Mouse (Mus musculus) MEL (cell line): Measurements from ENCODE around the gene Polr3f.

Source experiments
- CHD1 ChIP-seq: IDR thresholded peaks from 2 replicates; pipeline ENCODE4 v1.6.1; 2012; ENCODE audit warnings: low read depth, mild to moderate bottlenecking, inconsistent platforms, low read length, improper control_type of control experiment
- CHD2 ChIP-seq: IDR thresholded peaks from 2 replicates; pipeline ENCODE4 v1.6.1; 2011; ENCODE audit warnings: low read length, improper control_type of control experiment
- CTCF ChIP-seq, 3 experiments: IDR thresholded peaks in 2 of 3; conservative IDR thresholded peaks in 1 of 3; 2 replicates each; pipeline ENCODE4 v1.5.1; 2011 to 2012; ENCODE audit warnings: low read length in 3 of 3, low read depth in 2 of 3, mild to moderate bottlenecking in 2 of 3, improper control_type of control experiment in 1 of 3, inconsistent platforms in 1 of 3, mixed read lengths in 1 of 3, moderate library complexity in 1 of 3; ENCODE audit not compliant: control insufficient read depth in 1 of 3, insufficient read depth in 1 of 3, poor library complexity in 1 of 3, severe bottlenecking in 1 of 3
- EP300 ChIP-seq, 2 experiments: IDR thresholded peaks; 2 replicates each; pipeline ENCODE4 v1.6.1; 2011; ENCODE audit warnings: improper control_type of control experiment in 2 of 2, low read length in 2 of 2, low read depth in 1 of 2, mild to moderate bottlenecking in 1 of 2
- MAFK ChIP-seq: IDR thresholded peaks from 2 replicates; pipeline ENCODE4 v1.6.1; 2011; ENCODE audit warnings: low read depth, mild to moderate bottlenecking, low read length, improper control_type of control experiment, borderline replicate concordance
- MAZ ChIP-seq: IDR thresholded peaks from 2 replicates; pipeline ENCODE4 v1.6.1; 2012; ENCODE audit warnings: low read depth, mild to moderate bottlenecking, inconsistent platforms, low read length, improper control_type of control experiment
- MXI1 ChIP-seq: IDR thresholded peaks from 2 replicates; pipeline ENCODE4 v1.6.1; 2011; ENCODE audit warnings: mild to moderate bottlenecking, low read depth, low read length, improper control_type of control experiment
- MYC ChIP-seq: IDR thresholded peaks from 2 replicates; pipeline ENCODE4 v1.6.1; 2011; ENCODE audit warnings: low read depth, mild to moderate bottlenecking, low read length, improper control_type of control experiment, moderate library complexity
- POLR2A ChIP-seq, 2 experiments: IDR thresholded peaks; 2 replicates each; pipeline ENCODE4 v1.6.1; 2011 to 2012; ENCODE audit warnings: low read length in 2 of 2, mild to moderate bottlenecking in 2 of 2, control low read depth in 1 of 2, improper control_type of control experiment in 1 of 2, low read depth in 1 of 2, moderate library complexity in 1 of 2; ENCODE audit not compliant: control insufficient read depth in 1 of 2, insufficient read depth in 1 of 2, poor library complexity in 1 of 2
- RAD21 ChIP-seq: IDR thresholded peaks from 2 replicates; pipeline ENCODE4 v1.6.1; 2011; ENCODE audit warnings: mild to moderate bottlenecking, low read depth, low read length, improper control_type of control experiment
- SIN3A ChIP-seq: IDR thresholded peaks from 2 replicates; pipeline ENCODE4 v1.6.1; 2012; ENCODE audit warnings: low read length, improper control_type of control experiment, inconsistent platforms
- SMC3 ChIP-seq: IDR thresholded peaks from 2 replicates; pipeline ENCODE4 v1.6.1; 2011; ENCODE audit warnings: low read depth, low read length, improper control_type of control experiment
- USF2 ChIP-seq, 2 experiments: IDR thresholded peaks; 2 replicates each; pipeline ENCODE4 v1.6.1; 2011 to 2012; ENCODE audit warnings: improper control_type of control experiment in 2 of 2, low read length in 2 of 2, borderline replicate concordance in 1 of 2, inconsistent platforms in 1 of 2, low read depth in 1 of 2, mild to moderate bottlenecking in 1 of 2; ENCODE audit not compliant: insufficient read depth in 1 of 2
- ZNF384 ChIP-seq: IDR thresholded peaks from 2 replicates; pipeline ENCODE4 v1.6.1; 2012; ENCODE audit warnings: low read depth, mild to moderate bottlenecking, inconsistent platforms, low read length, improper control_type of control experiment

- TF ChIP-seq CTCF (IDR thresholded peaks at IDR 0.05 in 2 of 3, conservative IDR thresholded peaks at IDR 0.05 in 1 of 3; ENCODE audit: control insufficient read depth in 1 of 3, insufficient read depth in 1 of 3, low read depth in 2 of 3, low read length in 3 of 3, poor library complexity in 1 of 3, severe bottlenecking in 1 of 3) = no peak
- no peak for TF ChIP-seq EP300 (IDR thresholded peaks at IDR 0.05; ENCODE audit: low read depth in 1 of 2, low read length in 2 of 2)
- no peak for TF ChIP-seq POLR2A (IDR thresholded peaks at IDR 0.05; ENCODE audit: control insufficient read depth in 1 of 2, insufficient read depth in 1 of 2, low read depth in 1 of 2, low read length in 2 of 2, poor library complexity in 1 of 2)
- TF ChIP-seq ZNF384 = no peak
- no peak for TF ChIP-seq SMC3
- TF ChIP-seq USF2 (IDR thresholded peaks at IDR 0.05; ENCODE audit: borderline replicate concordance in 1 of 2, insufficient read depth in 1 of 2, low read depth in 1 of 2, low read length in 2 of 2) = no peak
- TF ChIP-seq MAFK = no peak
- TF ChIP-seq MYC = no peak
- no peak for TF ChIP-seq CHD2
- no peak for TF ChIP-seq MXI1
- no peak for TF ChIP-seq CHD1
- TF ChIP-seq MAZ = no peak
- no peak for TF ChIP-seq RAD21
- no peak for TF ChIP-seq SIN3A
Observed at GRCm38 (mm10) chr2:144543670-144544069, 16.2 kb downstream of the Polr3f start.
